17 mouse cellular contexts compared by ENCODE assay signal in the genomic region with DNA sequence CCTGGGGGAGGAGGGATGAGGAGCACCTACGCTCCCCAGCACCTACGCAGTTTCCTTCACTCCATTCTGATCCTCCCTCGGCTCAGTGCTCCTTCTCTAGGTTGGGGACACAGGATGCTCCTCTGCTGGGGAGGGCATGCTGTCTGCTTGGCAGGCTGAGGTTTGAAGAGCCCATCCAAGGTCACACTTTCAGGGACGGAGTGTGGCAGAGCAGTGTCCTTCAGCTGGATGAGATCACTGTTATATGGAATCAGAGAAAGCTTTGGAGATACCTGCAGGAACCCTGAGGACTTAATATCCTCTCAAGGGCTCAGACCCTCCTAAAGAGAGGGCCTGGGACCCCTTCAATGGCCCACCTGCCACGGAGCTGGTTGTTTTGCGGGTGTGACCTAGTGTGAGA.
"Had no signal": no experiment of that assay in that cellular context is flagged by ENCODE, and none has a peak within 500 bp of the region (broad histone marks: within the 10 kb centered on the region; RNA-seq: fewer than 3 reads in every experiment).

No protein-coding gene starts in this region.

- H3K4me2 ChIP-seq: lung, embryonic 15.5 days; midbrain, embryonic 12.5 days; neural tube, embryonic 12.5 days; stomach, embryonic 15.5 days had no signal

- ATAC-seq: liver, postnatal 0 days; lung, postnatal 0 days had no signal

- H3K4me1 ChIP-seq: lung, embryonic 15.5 days; megakaryocyte, embryonic 14.5 days; neural tube, embryonic 12.5 days; stomach, embryonic 15.5 days had no signal

- H3K27ac ChIP-seq: lung, embryonic 15.5 days; macrophage; midbrain, embryonic 12.5 days; neural tube, embryonic 12.5 days; stomach, embryonic 15.5 days; stomach, postnatal 0 days had no signal

- H3K9me3 ChIP-seq: lung, embryonic 15.5 days; midbrain, embryonic 12.5 days; neural tube, embryonic 12.5 days; stomach, embryonic 15.5 days had no signal

- H3K4me3 ChIP-seq: lung, embryonic 15.5 days; megakaryocyte, embryonic 14.5 days; midbrain, embryonic 12.5 days; neural tube, embryonic 12.5 days; stomach, embryonic 15.5 days had no signal

- DNase-seq: liver, postnatal 0 days; lung, adult 2 months; lung, postnatal 14 days; lung, postnatal 36 days; midbrain, embryonic 14.5 days; right cerebral cortex, postnatal 14 days; thymus, adult 2 months; thymus, postnatal 14 days; thymus, postnatal 36 days had no signal

- H3K36me3 ChIP-seq: lung, embryonic 15.5 days; midbrain, embryonic 12.5 days; neural tube, embryonic 12.5 days; stomach, embryonic 15.5 days had no signal

- H3K27me3 ChIP-seq: lung, embryonic 15.5 days; neural tube, embryonic 12.5 days; stomach, embryonic 15.5 days had no signal

- H3K9ac ChIP-seq: liver, postnatal 0 days; lung, embryonic 15.5 days; midbrain, embryonic 12.5 days; neural tube, embryonic 12.5 days; stomach, embryonic 15.5 days had no signal
